Mouse (Mus musculus): Measurements from ENCODE around the gene Mical2. TPM values are rescaled to one million over a fixed set of nuclear protein-coding genes. Genes with fewer than 3 reads are reported as not detected.

Mical2 gene
- total and polyA plus RNA-seq, 3 experiments: 44.8 to 89.1 (median 87.7) TPM

GRCm38 (mm10) chr7:112233345-112234005 is 7.8 kb downstream of the Mical2 start:
- Histone ChIP-seq H3K4me3 (no peak overlapping the region), H3K9ac (ENCODE audit: low read depth, low read length) (0 out of 2 replicates have a peak overlapping the region, but pooled peaks have one; percentile 33), H3K79me2 (replicated peaks; ENCODE audit: control insufficient read depth, insufficient read depth, low read length) (peaks cover 5% of the 10 kb centered on the region; the same call in 1 of the 2 replicates), H3K36me3 (ENCODE audit: control insufficient read depth, insufficient read depth, low read length) (peaks cover 22% of the 10 kb centered on the region), H3K4me1 (ENCODE audit: control insufficient read depth, insufficient read depth, low read length) (peaks cover 40% of the 10 kb centered on the region), H3K27ac (peak overlapping the region; percentile 59), H3K27me3 (ENCODE audit: control insufficient read depth, insufficient read depth, low read length) (no peaks in the 10 kb centered on the region)
- TF ChIP-seq CTCF (IDR thresholded peaks at IDR 0.05) (no peak), EP300 (IDR thresholded peaks at IDR 0.05; ENCODE audit: insufficient read depth, low read depth, low read length) (no peak), POLR2A (IDR thresholded peaks at IDR 0.05; ENCODE audit: insufficient read depth, low read depth, low read length) (no peak)
- DNase-seq: no peak
- intact Hi-C loops (cut with DNase I): loop anchor here (2.0 kb wide), 1 partner anchor 47 kb away; no protein-coding TSS in a partner anchor
- WGBS: 30% methylated on average over 7 of the region's 7 CpGs

- H3K9ac ChIP-seq (ENCODE audit: low read depth, low read length): no peak overlapping the region
- peaks cover 5% of the 10 kb centered on the region; the same call in 1 of the 2 replicates for H3K79me2 ChIP-seq (replicated peaks; ENCODE audit: control insufficient read depth, insufficient read depth, low read length)
- H3K27ac ChIP-seq: peak overlapping the region; percentile 59
- peaks cover 43% of the 10 kb centered on the region for H3K4me1 ChIP-seq (ENCODE audit: control insufficient read depth, insufficient read depth, low read length)
- peak in 1 of 2 experiments; percentile 66 for DNase-seq
- H3K27me3 ChIP-seq (ENCODE audit: control insufficient read depth, insufficient read depth, low read length): no peaks in the 10 kb centered on the region
- intact Hi-C loops (cut with DNase I): loop anchor here (2.0 kb wide), 1 partner anchor 46 kb away; no protein-coding TSS in a partner anchor
- no peak overlapping the region for H3K4me3 ChIP-seq
- 39% methylated on average over 4 of the region's 4 CpGs for WGBS
- TF ChIP-seq POLR2A (IDR thresholded peaks at IDR 0.05; ENCODE audit: insufficient read depth, low read depth, low read length) (no peak), CTCF (IDR thresholded peaks at IDR 0.05) (no peak), EP300 (IDR thresholded peaks at IDR 0.05; ENCODE audit: insufficient read depth, low read depth, low read length) (0 out of 2 replicates have a peak, but pooled peaks have one; percentile 51)
- H3K36me3 ChIP-seq (ENCODE audit: control insufficient read depth, insufficient read depth, low read length): peaks cover 22% of the 10 kb centered on the region
Observed at GRCm38 (mm10) chr7:112234410-112234809, 8.8 kb downstream of the Mical2 start.

- peaks cover 43% of the 10 kb centered on the region for H3K4me1 ChIP-seq (ENCODE audit: control insufficient read depth, insufficient read depth, low read length)
- H3K27ac ChIP-seq: peak overlapping the region; percentile 3; the same call in 1 of the 2 replicates
- H3K36me3 ChIP-seq (ENCODE audit: control insufficient read depth, insufficient read depth, low read length): peaks cover 22% of the 10 kb centered on the region
- no peak overlapping the region for H3K9ac ChIP-seq (ENCODE audit: low read depth, low read length)
- peaks cover 5% of the 10 kb centered on the region for H3K79me2 ChIP-seq (replicated peaks; ENCODE audit: control insufficient read depth, insufficient read depth, low read length)
- no peaks in the 10 kb centered on the region for H3K27me3 ChIP-seq (ENCODE audit: control insufficient read depth, insufficient read depth, low read length)
- TF ChIP-seq CTCF (IDR thresholded peaks at IDR 0.05): no peak
- TF ChIP-seq EP300 (IDR thresholded peaks at IDR 0.05; ENCODE audit: insufficient read depth, low read depth, low read length): no peak
- no peak for TF ChIP-seq POLR2A (IDR thresholded peaks at IDR 0.05; ENCODE audit: insufficient read depth, low read depth, low read length)
- WGBS: 51% methylated on average over 4 of the region's 4 CpGs
- DNase-seq: no peak
- no peak overlapping the region for H3K4me3 ChIP-seq
- intact Hi-C loops (cut with DNase I): loop anchor here (2.0 kb wide), 1 partner anchor 45 kb away; no protein-coding TSS in a partner anchor
Observed at GRCm38 (mm10) chr7:112235493-112235892, 9.8 kb downstream of the Mical2 start.

GRCm38 (mm10) chr7:112237211-112237610 is 11.6 kb downstream of the Mical2 start:
- Histone ChIP-seq H3K9ac (ENCODE audit: low read depth, low read length) (no peak overlapping the region), H3K79me2 (replicated peaks; ENCODE audit: control insufficient read depth, insufficient read depth, low read length) (peaks cover 7% of the 10 kb centered on the region), H3K4me1 (ENCODE audit: control insufficient read depth, insufficient read depth, low read length) (peaks cover 40% of the 10 kb centered on the region), H3K36me3 (ENCODE audit: control insufficient read depth, insufficient read depth, low read length) (peaks cover 22% of the 10 kb centered on the region), H3K27ac (peak overlapping the region; percentile 58), H3K27me3 (ENCODE audit: control insufficient read depth, insufficient read depth, low read length) (no peaks in the 10 kb centered on the region), H3K4me3 (no peak overlapping the region)
- intact Hi-C loops (cut with DNase I): no loop called here
- TF ChIP-seq POLR2A (IDR thresholded peaks at IDR 0.05; ENCODE audit: insufficient read depth, low read depth, low read length): no peak
- no peak for TF ChIP-seq CTCF (IDR thresholded peaks at IDR 0.05)
- TF ChIP-seq EP300 (IDR thresholded peaks at IDR 0.05; ENCODE audit: insufficient read depth, low read depth, low read length): no peak
- no peak for DNase-seq
- WGBS: 61% methylated on average over 7 of the region's 7 CpGs

- Histone ChIP-seq H3K9ac (ENCODE audit: low read depth, low read length) (no peak overlapping the region), H3K27me3 (ENCODE audit: control insufficient read depth, insufficient read depth, low read length) (no peaks in the 10 kb centered on the region), H3K27ac (peak overlapping the region; percentile 58), H3K36me3 (ENCODE audit: control insufficient read depth, insufficient read depth, low read length) (peaks cover 22% of the 10 kb centered on the region), H3K4me1 (ENCODE audit: control insufficient read depth, insufficient read depth, low read length) (peaks cover 40% of the 10 kb centered on the region), H3K79me2 (replicated peaks; ENCODE audit: control insufficient read depth, insufficient read depth, low read length) (peaks cover 6% of the 10 kb centered on the region), H3K4me3 (no peak overlapping the region)
- TF ChIP-seq EP300 (IDR thresholded peaks at IDR 0.05; ENCODE audit: insufficient read depth, low read depth, low read length) (peak; percentile 83; the same call in 1 of the 2 replicates), POLR2A (IDR thresholded peaks at IDR 0.05; ENCODE audit: insufficient read depth, low read depth, low read length) (no peak), CTCF (IDR thresholded peaks at IDR 0.05) (no peak)
- intact Hi-C loops (cut with DNase I): no loop called here
- DNase-seq: peak in 1 of 2 experiments; percentile 73
- WGBS: 26% methylated on average over 3 of the region's 3 CpGs
Observed at GRCm38 (mm10) chr7:112237868-112238267, 12.2 kb downstream of the Mical2 start.
